Mouse (Mus musculus) liver, embryonic 14.5 days (tissue): ENCODE measurements at regions not wholly inside any gene's neighbourhood (a gene's known extent, or its start where the extent isn't known, plus 50 kb on each side); places are given as distances from the start of the nearest gene placed in this dataset.

Experiments
- ATAC-seq: fragments of 200-750 bp; cut with Nextera tagmentation; 2 replicates; pipeline ENCODE4 v1.8.0; 2017; ENCODE audit warnings: moderate number of reproducible peaks, mild to moderate bottlenecking, moderate library complexity; ENCODE audit not compliant: insufficient read depth
- DNase-seq, 3 experiments: peaks; one replicate each; pipeline ENCODE4 v3.0.0-alpha.2; 2012 to 2013; ENCODE audit warnings: low read depth in 3 of 3, low spot score in 3 of 3
- H3K27ac ChIP-seq: fragments of 300-500 bp; sonication (generic); 2 replicates; pipeline ENCODE4 v1.5.1; 2014; ENCODE audit warnings: moderate library complexity, mild to moderate bottlenecking, control low read depth, inconsistent platforms
- H3K27me3 ChIP-seq: fragments of 300-500 bp; sonication (generic); 2 replicates; pipeline ENCODE4 v1.6.1; 2014; ENCODE audit warnings: mild to moderate bottlenecking, low read length, moderate library complexity; ENCODE audit not compliant: control insufficient read depth, insufficient read depth
- H3K36me3 ChIP-seq: fragments of 300-500 bp; sonication (generic); replicated peaks from 2 replicates; pipeline ENCODE4 v1.6.1; 2014; ENCODE audit warnings: low read depth; ENCODE audit not compliant: control insufficient read depth, insufficient read depth
- H3K4me1 ChIP-seq, 2 experiments: fragments of 200-500 bp in 1 of 2; fragments of 300-500 bp in 1 of 2; sonication (generic) in 1 of 2; replicated peaks; 2 replicates each; pipeline ENCODE4 v1.6.1; 2012 to 2014; ENCODE audit warnings: antibody characterized with exemption in 1 of 2, inconsistent platforms in 1 of 2, low read length in 1 of 2; ENCODE audit not compliant: control insufficient read depth in 2 of 2, insufficient read depth in 2 of 2
- H3K4me2 ChIP-seq: fragments of 300-500 bp; sonication (generic); 2 replicates; pipeline ENCODE4 v1.6.1; 2014; ENCODE audit warnings: low read depth, mild to moderate bottlenecking, control low read depth, moderate library complexity
- H3K4me3 ChIP-seq, 2 experiments: fragments of 200-500 bp in 1 of 2; fragments of 300-500 bp in 1 of 2; sonication (generic) in 1 of 2; 2 replicates each; pipeline ENCODE4 v1.5.1; 2012 to 2014; ENCODE audit warnings: low read depth in 2 of 2, low read length in 2 of 2, mild to moderate bottlenecking in 2 of 2, control low read depth in 1 of 2, inconsistent platforms in 1 of 2, moderate library complexity in 1 of 2; ENCODE audit not compliant: insufficient read depth in 1 of 2
- H3K9ac ChIP-seq: fragments of 300-500 bp; sonication (generic); replicated peaks from 2 replicates; pipeline ENCODE4 v1.6.1; 2014; ENCODE audit warnings: mild to moderate bottlenecking, control low read depth, moderate library complexity
- H3K9me3 ChIP-seq: fragments of 300-500 bp; sonication (generic); 2 replicates; pipeline ENCODE4 v1.6.1; 2016; ENCODE audit warnings: low read length, mixed read lengths; ENCODE audit not compliant: control insufficient read depth
- CTCF ChIP-seq: IDR thresholded peaks from 2 replicates; pipeline ENCODE4 v1.5.1; 2016; ENCODE audit warnings: antibody characterized with exemption, low read depth, control low read depth
- EP300 ChIP-seq: IDR thresholded peaks from 2 replicates; pipeline ENCODE4 v1.6.1; 2016; ENCODE audit warnings: antibody characterized with exemption, low read depth
- WGBS: fragments of 180-500 bp; shearing (Covaris S2); extraction: QIAGEN DNeasy Blood & Tissue Kit; methylation state at CpG from one replicate; pipeline ENCODE4 v1.1.7; 2014; ENCODE audit not compliant: insufficient replicate concordance; 5-methylcytosine and 5-hydroxymethylcytosine counted together

DNA sequence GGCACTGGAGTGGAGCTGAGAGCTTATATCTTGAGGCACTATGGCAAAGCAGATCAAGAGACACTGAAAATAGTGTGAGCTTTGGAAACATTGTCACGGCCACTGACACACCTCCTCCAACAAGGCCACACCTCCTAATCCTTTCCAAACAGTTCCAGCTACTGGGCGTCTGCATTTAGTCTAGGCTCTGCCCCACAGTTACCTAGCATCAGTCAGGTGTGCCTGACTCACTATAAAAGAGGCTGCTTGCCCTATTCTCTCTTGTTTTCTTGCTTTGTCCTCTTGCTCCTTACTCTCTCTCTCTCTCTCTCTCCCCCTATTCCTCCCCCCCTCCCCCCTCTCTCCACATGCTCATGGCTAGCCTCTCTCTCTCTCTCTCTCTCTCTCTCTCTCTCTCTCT lies 142.0 kb upstream of the Trim24 start:
- Histone ChIP-seq H3K27me3 (no peaks in the 10 kb centered on the region), H3K9ac (no peak overlapping the region), H3K9me3 (no peaks in the 10 kb centered on the region), H3K27ac (no peak overlapping the region), H3K4me2 (no peak overlapping the region), H3K4me3 (no peak overlapping the region), H3K4me1 (no peaks in the 10 kb centered on the region), H3K36me3 (no peaks in the 10 kb centered on the region)
- DNase-seq (no peak), ATAC-seq (no peak)
- WGBS: 71% methylated on average over 2 of the region's 2 CpGs
- no peak for TF ChIP-seq CTCF
- no peak for TF ChIP-seq EP300

DNA sequence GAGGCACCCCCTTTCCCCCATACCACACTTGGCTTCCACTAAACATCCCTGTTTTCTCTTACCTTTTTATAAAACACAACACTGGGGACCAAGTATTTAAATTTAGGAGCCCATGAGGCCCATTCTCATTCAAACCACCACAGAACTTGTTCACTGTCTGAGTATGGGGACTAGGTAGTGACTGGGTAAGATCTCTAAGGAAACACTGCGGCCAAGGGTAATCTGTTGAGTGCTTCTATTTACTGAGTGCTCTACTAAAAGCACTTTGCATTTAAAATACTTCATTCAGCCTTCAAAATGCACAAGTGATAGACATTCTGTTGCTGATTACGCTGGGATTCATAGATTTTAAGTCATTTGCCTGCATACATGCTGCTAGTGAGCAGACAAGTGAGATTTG lies 141.4 kb upstream of the Trim24 start:
- ATAC-seq: no peak
- Histone ChIP-seq H3K36me3 (no peaks in the 10 kb centered on the region), H3K27ac (no peak overlapping the region), H3K9ac (no peak overlapping the region), H3K4me2 (no peak overlapping the region), H3K9me3 (no peaks in the 10 kb centered on the region), H3K27me3 (no peaks in the 10 kb centered on the region), H3K4me3 (no peak overlapping the region), H3K4me1 (no peaks in the 10 kb centered on the region)
- DNase-seq: no peak
- WGBS: 63% methylated on average over 2 of the region's 2 CpGs
- TF ChIP-seq CTCF (no peak), EP300 (no peak)

DNA sequence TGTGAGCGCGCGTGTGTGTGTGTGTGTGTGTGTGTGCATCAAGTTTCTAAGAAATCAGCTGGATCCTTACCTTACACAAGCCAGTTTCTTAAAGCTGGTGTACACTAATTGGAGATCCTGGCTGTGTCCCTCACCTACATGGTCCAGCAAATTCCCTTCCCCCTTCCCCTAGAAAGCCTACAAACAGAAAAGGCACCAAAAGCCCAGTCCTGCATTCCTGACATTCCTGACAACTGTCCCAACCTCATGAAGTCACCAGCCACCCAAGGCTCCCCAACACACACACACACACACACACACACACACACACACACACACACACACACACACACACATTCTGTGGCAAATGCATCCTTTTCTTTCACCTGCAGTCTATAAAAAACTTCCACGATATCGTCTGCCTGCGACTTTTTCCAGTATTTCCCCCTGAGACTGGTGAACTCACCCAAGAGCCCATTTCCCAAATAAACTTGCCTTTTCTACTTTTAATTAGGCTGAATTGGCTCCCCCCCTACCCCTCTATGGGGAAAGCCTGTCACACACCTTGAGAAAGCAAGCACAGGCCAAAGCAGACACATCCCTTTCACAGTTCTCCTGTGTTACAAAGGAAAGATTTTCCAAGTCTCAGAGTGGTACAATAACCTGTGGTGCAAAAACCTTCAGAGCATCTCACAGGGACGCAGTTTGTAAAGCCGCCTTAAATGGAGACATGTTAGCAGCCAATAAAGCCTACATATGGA lies 139.9 kb upstream of the Trim24 start:
- Histone ChIP-seq H3K4me3 (no peak overlapping the region), H3K4me1 (no peaks in the 10 kb centered on the region), H3K9ac (no peak overlapping the region), H3K27ac (no peak overlapping the region), H3K9me3 (no peaks in the 10 kb centered on the region), H3K4me2 (no peak overlapping the region), H3K27me3 (no peaks in the 10 kb centered on the region), H3K36me3 (no peaks in the 10 kb centered on the region)
- no peak for ATAC-seq
- TF ChIP-seq CTCF: no peak
- TF ChIP-seq EP300: no peak
- no peak for DNase-seq
- WGBS: 74% methylated on average over 8 of the region's 8 CpGs

DNA sequence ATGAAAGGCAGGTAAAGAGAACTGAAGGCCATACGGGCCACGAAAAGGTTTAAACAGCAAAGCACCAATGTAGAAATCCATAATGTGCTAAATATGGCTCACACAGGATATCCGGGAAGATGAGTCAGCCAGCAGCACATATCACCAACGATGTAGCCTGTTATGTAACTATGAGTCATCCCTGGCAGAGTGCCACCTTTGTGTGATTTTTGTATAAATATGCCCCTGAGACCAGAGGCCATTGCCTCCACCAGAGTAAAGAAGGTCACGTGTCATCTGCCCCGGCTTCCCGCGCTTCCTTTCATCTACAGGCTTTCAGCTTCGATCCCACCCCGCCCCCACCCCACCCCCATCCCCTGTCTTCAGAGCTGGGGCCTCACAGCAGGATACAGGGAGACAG lies 138.2 kb upstream of the Trim24 start:
- H3K4me1 ChIP-seq: no peaks in the 10 kb centered on the region
- no peak overlapping the region for H3K4me3 ChIP-seq
- peak; percentile 31; the same call in 1 of the 2 replicates for ATAC-seq
- no peak overlapping the region for H3K27ac ChIP-seq
- peak; percentile 41 to 54 (median 42) for DNase-seq
- no peaks in the 10 kb centered on the region for H3K36me3 ChIP-seq
- H3K27me3 ChIP-seq: no peaks in the 10 kb centered on the region
- no peak overlapping the region for H3K9ac ChIP-seq
- no peak overlapping the region for H3K4me2 ChIP-seq
- 16% methylated on average over 10 of the region's 10 CpGs for WGBS
- no peak for TF ChIP-seq CTCF
- TF ChIP-seq EP300: no peak
- H3K9me3 ChIP-seq: no peaks in the 10 kb centered on the region

DNA sequence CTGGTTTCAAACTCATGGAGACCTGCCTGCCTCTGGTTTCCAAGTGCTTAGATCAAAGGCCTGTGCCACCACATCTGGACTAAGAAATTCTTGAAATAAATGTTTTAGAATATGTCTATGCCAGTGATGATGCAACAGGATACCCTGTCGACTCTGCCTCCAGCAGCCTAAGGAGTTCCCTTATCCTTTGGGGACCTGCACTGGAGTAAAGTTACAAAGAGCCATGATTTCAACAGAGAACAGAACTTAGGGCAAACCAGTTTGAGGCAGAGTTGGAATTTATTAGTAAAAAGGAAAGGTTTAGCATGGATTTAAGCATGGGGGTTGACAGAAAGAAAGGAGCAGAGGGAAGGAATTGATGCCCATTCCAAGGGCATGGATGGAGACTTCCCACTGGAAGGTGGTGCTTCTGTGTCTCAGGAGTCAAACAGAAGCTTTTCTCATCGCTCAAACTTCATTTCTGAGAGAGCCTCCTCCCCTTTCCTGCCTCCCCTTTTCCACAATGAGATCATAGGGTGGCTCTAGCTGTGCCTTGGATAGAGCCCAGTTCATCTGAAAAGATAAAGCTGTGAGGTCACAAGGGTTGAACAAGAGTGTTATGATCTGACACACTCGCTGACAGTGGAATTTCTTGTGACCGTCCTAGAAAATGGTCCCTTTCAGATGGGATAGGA lies 135.2 kb upstream of the Trim24 start:
- H3K4me1 ChIP-seq: no peaks in the 10 kb centered on the region
- no peaks in the 10 kb centered on the region for H3K36me3 ChIP-seq
- DNase-seq (no peak), ATAC-seq (no peak)
- no peaks in the 10 kb centered on the region for H3K9me3 ChIP-seq
- 52% methylated on average over 4 of the region's 4 CpGs for WGBS
- H3K27ac ChIP-seq: no peak overlapping the region
- TF ChIP-seq EP300 (no peak), CTCF (no peak)
- H3K4me3 ChIP-seq: no peak overlapping the region
- no peak overlapping the region for H3K4me2 ChIP-seq
- H3K9ac ChIP-seq: no peak overlapping the region
- H3K27me3 ChIP-seq: no peaks in the 10 kb centered on the region
